Mouse (Mus musculus) thymus, postnatal 4 days (tissue): ENCODE measurements around the gene Adam8.
A peak's percentile ranks its signal among the peaks of the same experiment; 100 is the strongest.

Experiments
- DNase-seq: peaks from one replicate; pipeline ENCODE4 v3.0.0; 2021

Adam8 gene

DNA sequence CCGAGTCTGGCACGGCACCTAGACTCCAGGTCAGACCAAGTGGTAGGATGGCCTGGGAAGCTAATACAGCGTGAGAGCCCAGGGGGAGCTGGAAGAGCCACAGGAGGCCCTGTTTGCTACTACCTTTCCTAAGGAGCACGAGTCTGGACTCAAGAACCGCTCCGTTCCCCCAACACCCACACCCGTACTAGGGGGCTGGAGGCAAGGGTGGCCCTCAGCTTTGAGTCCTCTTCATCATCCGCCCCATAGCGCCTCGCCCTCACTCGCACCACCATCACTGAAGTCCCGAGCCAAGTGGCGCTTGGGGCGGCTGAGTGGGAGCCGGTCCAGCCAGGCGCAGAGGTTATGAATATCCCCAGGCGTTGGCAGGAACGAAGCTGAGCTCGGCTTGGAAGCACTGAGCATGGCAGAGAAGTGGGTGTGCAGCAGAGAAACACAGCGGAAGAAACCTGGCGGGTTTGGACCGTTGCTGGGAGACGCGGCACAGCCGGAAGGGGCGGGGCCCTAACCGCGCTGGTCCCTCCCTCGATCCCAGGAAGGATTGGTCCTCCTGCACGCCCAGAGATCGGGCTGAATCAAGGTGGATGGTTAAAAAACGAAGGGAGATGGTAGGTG, 14.0 kb downstream of the Adam8 start, which contains the start of gene 6430531B16Rik:
Gene 6430531B16Rik (minus strand): TSS at position 478 of the 615 bp plus-strand sequence.
- peak; percentile 84 for DNase-seq

DNA sequence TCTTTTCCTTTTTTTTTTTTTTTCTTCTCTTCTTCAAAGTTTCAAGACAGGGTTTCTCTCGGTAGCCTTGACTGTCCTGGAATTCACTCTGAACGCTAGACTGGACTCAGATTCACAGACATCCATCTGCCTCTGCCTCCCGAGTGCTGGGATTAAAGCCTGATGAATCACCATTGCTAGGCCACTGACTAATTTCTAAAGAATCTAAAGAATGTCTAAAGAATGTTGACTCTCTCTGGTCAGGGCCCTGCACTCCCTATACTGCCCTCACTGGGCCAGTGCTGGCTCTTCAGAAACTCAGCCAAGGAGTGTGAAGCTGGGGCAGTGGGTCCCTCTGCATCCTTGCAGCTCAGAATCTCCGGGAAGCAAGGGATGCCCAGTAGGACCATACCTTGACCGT, 16.9 kb downstream of the Adam8 start:
- DNase-seq: no peak

DNA sequence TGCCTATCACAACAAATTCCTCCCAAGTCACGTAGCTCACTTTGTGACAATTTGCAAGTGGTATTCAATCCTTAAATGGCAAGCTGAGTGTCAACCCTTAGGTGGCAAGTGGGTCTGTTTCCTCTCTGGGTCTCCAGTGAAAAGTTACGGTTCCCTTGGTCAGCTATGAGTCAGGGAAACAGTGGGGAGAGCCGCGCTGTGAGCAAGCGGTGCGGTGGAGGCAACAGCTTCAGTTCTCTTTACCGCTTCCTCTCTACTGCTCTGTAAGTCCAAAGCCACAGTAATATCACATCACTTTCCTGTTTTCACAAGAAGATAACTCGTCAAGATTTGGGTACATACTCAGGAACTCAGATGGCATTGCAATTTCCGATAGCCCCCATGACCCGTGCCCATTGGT, 18.1 kb downstream of the Adam8 start:
- DNase-seq: no peak

DNA sequence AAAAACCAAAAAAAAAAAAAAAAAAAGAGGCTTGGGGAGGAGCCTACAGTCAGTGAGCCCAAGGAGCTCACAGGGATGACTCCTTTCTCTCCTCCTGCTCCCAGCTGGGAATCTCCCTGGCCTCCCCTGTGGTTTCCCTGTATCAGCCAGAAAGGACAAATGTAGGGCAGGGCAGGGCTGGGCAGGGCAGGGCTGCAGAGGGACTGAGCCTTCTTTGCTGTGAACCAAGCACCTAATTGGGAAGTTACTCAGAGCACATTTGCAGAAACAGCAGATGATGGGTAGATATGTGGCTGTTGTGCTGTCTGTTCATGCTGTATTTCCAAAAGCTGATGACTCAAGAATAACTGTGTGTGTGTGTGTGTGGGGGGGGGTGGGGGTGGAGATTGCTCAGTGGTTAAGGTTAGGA, 19.4 kb downstream of the Adam8 start:
- no peak for DNase-seq

- DNase-seq: peak; percentile 38
Observed at GRCm38 (mm10) chr7:139971436-139971835, 20.9 kb downstream of the Adam8 start.

GRCm38 (mm10) chr7:139970979-139971378, 21.4 kb downstream of the Adam8 start:
- DNase-seq: no peak

GRCm38 (mm10) chr7:139970216-139970919, 22.0 kb downstream of the Adam8 start:
- DNase-seq: no peak

DNA sequence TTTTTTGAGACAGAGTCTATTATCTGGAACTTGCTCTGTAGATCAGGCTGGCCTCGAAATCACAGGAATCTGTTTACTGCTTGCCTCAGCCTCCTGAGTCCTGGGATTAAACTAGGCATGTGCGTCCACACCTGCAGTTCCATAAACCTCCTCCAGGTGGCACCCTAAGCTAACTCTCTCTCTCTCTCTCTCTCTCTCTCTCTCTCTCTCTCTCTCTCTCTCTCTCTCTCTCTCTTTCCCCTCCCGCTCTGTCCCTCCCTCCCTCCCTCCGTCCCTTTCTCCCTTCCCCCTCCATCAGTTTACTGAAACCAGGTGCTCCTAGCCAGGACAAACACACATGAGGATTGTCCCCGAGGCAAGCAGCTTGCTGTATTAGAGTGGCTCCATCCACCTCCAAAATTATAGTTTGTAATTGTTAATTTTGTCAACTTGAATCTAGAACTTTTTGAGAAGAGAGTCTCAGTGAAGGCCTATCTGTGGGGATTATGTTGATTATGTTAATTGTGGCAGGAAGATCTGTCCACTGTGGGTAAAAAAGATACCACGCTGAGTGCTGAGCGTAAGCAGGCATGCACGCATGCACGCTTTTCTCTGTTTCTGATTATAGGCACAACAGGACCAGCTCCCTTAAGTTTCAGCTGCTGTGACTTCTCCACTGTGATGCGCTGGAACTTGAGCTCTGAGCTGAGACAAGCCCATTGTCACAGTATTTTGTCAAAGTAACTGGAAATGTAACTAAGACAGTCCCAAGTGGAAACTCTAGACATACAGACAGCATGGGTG, 22.8 kb downstream of the Adam8 start:
- DNase-seq: peak; percentile 88

DNA sequence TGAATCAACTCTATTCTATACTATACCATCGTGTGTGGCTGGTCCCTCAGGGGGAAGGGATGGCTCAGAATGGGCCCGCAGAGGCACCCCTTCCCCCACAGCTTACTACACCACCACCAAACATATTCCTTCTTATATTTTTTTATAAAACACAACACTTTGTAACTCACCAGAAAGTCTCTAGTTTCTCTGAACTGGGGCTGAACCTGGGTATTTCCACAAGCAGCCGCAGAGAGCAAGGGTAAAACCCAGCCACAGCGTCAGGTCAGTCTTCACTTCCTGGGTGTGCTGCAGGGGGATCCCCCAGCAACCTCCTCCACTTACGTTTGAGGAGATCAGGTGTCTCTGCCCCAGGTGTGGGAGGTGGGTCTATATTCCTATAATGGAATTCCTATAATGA, 23.9 kb downstream of the Adam8 start:
- DNase-seq: no peak

- no peak for DNase-seq
Observed at GRCm38 (mm10) chr7:139967175-139967574, 25.2 kb downstream of the Adam8 start.

DNA sequence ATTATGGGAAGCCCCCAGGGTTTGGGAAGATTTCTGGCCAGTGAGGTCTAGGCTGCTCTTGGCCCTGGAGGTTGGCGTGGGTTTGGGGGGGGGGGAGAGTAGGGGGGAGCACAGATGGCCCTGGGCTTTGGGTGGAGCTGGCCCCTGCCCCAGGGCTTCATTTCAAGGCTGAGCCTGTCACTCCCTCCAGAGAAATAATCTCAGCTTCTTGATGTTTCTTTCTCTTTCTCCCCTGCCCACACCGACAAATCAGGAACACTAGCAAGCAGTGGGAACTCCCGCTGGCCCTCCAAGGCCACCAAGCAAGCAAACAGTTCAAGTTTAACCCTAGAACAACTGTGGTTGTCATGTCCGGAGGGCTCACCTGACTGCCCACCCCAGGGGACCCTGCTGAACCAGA, 28.5 kb downstream of the Adam8 start:
- DNase-seq: no peak

- no peak for DNase-seq
Observed at GRCm38 (mm10) chr7:139961141-139961540, 31.2 kb downstream of the Adam8 start.

- no peak for DNase-seq
Observed at GRCm38 (mm10) chr7:139957958-139958357, 34.4 kb downstream of the Adam8 start.

- no peak for DNase-seq
Observed at GRCm38 (mm10) chr7:139957437-139957836, 34.9 kb downstream of the Adam8 start.

- no peak for DNase-seq
Observed at GRCm38 (mm10) chr7:139956658-139957057, 35.7 kb downstream of the Adam8 start.

DNA sequence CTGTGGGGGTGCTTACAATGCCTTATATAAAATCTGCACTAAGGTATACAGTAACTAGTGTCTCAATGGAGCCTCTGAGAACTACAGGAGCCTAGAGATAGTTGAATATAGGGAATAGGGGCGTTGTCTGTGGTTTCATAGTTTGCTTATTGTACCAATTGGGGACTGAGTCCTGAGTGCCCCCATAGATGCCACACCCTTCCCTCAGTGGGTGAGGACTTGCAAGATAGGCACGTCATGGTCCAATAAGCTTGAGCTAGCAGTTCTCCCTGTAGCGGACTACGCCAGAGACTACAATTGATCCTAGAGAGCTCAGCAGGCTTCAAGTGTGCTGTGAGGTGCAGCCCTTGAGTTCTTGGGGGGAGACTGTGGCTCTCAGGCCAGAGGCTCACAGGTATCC, 36.9 kb downstream of the Adam8 start:
- no peak for DNase-seq

GRCm38 (mm10) chr7:139951991-139952633, 40.2 kb downstream of the Adam8 start:
- DNase-seq: no peak

DNA sequence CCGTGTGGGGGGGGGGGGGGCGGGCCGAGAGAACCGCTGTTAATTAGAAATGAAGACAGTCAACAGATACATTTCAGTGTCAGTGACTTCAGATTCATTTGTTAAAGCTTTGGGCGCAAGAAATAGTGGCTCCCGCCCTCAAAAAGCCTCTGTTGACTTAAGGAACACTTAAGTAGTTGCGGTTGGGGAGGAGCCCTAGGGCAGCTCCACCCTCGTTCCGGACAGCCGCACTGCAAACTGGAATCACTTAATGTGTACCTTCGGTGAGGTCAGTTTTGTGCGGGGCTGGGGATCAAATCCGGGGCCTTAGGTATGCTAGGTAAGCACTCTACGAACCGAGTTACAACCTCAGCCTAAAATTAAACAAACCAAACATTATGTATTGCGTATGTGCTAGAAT, 41.3 kb downstream of the Adam8 start:
- DNase-seq: no peak

- peak; percentile 54 for DNase-seq
Observed at GRCm38 (mm10) chr7:139950283-139950971, 41.9 kb downstream of the Adam8 start.

DNA sequence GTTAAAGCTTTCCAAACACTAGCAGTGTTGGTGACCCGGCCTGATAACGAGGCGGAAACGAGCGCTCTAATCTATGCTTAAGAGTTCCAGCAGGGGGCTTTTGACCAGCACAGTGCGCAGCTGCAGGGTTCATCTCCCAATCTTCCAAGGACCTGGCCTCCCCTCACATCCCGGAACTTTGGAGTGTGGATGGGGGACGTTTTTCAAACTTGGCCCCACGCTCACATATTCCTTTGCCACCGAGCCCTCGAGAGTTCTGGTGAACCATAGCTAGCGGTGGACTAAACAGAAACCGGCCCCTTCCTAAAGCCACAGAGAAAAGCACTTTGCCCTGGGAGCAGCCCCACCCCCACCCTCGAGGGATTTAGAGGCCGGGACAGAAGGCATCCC, 42.5 kb downstream of the Adam8 start:
- DNase-seq: peak; percentile 47

- no peak for DNase-seq
Observed at GRCm38 (mm10) chr7:139946032-139946431, 46.3 kb downstream of the Adam8 start.

DNA sequence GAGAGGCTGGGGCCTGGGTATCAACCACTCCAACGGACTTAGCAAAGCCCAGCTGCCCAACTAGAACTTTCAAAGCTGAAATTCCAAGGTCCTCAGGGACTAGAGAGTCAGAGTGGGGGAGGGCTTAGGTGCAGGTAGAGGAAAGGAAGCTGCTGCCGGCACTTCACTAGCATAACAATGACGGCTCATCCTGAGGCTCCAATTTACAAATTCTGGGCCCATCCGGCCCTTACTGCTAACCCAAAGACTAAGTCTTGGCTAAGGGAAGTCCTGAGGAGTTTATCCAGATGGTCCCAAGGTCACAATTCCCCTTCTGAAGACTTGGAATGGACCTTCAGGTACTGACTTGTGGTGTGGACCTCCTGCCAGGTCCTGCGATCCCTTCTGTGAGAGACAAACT, 46.8 kb downstream of the Adam8 start:
- no peak for DNase-seq
